Mouse (Mus musculus) G1E (cell line): ENCODE measurements around the gene Unc13b. TPM values are rescaled to one million over a fixed set of nuclear protein-coding genes. Genes with fewer than 3 reads are reported as not detected.

Experiments used
- ATAC-seq: 2 replicates; pipeline ENCODE4 v1.8.0; 2016; ENCODE audit warnings: mild to moderate bottlenecking; ENCODE audit not compliant: insufficient number of reproducible peaks, poor library complexity, low FRiP score, severe bottlenecking; ENCODE audit errors: extremely low read depth
- DNase-seq: peaks from one replicate; pipeline ENCODE4 v3.0.0; 2012; ENCODE audit warnings: low spot score
- H3K27me3 ChIP-seq: 2 replicates; pipeline ENCODE4 v1.6.1; 2012; ENCODE audit warnings: mild to moderate bottlenecking, low read length, inconsistent platforms; ENCODE audit not compliant: insufficient read depth
- H3K36me3 ChIP-seq: replicated peaks from 2 replicates; pipeline ENCODE3; 2012; ENCODE audit warnings: mild to moderate bottlenecking, inconsistent platforms
- H3K4me1 ChIP-seq: 2 replicates; pipeline ENCODE4 v1.6.1; 2012; ENCODE audit warnings: low read depth, low read length, inconsistent platforms, mixed read lengths; ENCODE audit not compliant: insufficient read depth
- H3K4me3 ChIP-seq: 2 replicates; pipeline ENCODE4 v1.5.1; 2012; ENCODE audit warnings: low read depth, mild to moderate bottlenecking, inconsistent platforms, low read length, moderate library complexity, mixed read lengths
- H3K9me3 ChIP-seq: replicated peaks from 2 replicates; pipeline ENCODE4 v1.6.1; 2012; ENCODE audit warnings: inconsistent platforms
- CTCF ChIP-seq: IDR thresholded peaks from 2 replicates; pipeline ENCODE4 v1.5.1; 2012; ENCODE audit warnings: low read depth, low read length, inconsistent platforms, mixed read lengths
- GATA1 ChIP-seq: IDR thresholded peaks from 2 replicates; pipeline ENCODE4 v1.6.1; 2012; ENCODE audit warnings: borderline replicate concordance, low read length, inconsistent platforms, mixed read lengths
- GATA2 ChIP-seq: IDR thresholded peaks from 2 replicates; pipeline ENCODE4 v1.6.1; 2012; ENCODE audit warnings: low read depth, low read length, inconsistent platforms, borderline replicate concordance
- POLR2AphosphoS5 ChIP-seq: IDR thresholded peaks from 2 replicates; pipeline ENCODE4 v1.6.1; 2012; ENCODE audit warnings: low read depth, low read length, inconsistent platforms; ENCODE audit not compliant: insufficient replicate concordance
- TAL1 ChIP-seq: conservative IDR thresholded peaks from 2 replicates; pipeline ENCODE4 v1.6.1; 2012; ENCODE audit warnings: low read depth, low read length, inconsistent platforms, mixed read lengths
- polyA plus RNA-seq: library from polyadenylated mRNA; stranded (reverse); fragments of >175 nt; gene quantifications from 2 replicates; pipeline ENCODE4 v1.2.3, GENCODE M21; 2012
- total RNA-seq, 2 experiments: library from RNA; stranded (forward) in 1 of 2; stranded (reverse) in 1 of 2; fragments of 200-1000 nt in 1 of 2; fragments of >200 nt in 1 of 2; fragmentation: Nextera tagmentation in 1 of 2; gene quantifications; 2 replicates each; pipeline ENCODE4 v1.2.3; 2014 to 2017

The Unc13b gene
- total and polyA plus RNA-seq, 3 experiments = 0.36 to 5.5 (median 3.9) TPM

DNA sequence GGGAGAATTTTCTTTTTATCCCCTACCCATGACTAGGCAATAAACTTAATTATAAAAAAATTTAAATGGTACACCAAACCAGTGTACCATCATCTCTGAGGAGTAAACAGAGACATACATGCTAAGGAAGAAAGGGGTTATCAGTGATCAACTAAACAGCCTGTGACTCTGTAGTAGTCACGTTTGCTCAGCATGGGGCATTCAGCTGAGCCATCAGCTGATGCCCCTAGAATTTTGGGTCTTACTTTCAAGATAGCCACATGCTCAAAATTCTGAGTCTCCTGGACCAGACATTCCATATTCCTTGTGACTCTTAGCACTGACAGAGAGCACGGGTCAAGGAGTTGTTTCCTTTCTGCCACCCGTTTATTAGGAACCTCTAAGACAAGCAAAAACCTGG, 101.3 kb downstream of the Unc13b start:
- peaks cover 5% of the 10 kb centered on the region for H3K4me1 ChIP-seq
- H3K36me3 ChIP-seq = no peaks in the 10 kb centered on the region
- H3K27me3 ChIP-seq = no peaks in the 10 kb centered on the region; the same call in 1 of the 2 replicates
- H3K4me3 ChIP-seq = no peak overlapping the region
- ATAC-seq = no peak
- no peak for DNase-seq
- TF ChIP-seq POLR2AphosphoS5 = no peak
- TF ChIP-seq CTCF = no peak
- H3K9me3 ChIP-seq = no peaks in the 10 kb centered on the region

DNA sequence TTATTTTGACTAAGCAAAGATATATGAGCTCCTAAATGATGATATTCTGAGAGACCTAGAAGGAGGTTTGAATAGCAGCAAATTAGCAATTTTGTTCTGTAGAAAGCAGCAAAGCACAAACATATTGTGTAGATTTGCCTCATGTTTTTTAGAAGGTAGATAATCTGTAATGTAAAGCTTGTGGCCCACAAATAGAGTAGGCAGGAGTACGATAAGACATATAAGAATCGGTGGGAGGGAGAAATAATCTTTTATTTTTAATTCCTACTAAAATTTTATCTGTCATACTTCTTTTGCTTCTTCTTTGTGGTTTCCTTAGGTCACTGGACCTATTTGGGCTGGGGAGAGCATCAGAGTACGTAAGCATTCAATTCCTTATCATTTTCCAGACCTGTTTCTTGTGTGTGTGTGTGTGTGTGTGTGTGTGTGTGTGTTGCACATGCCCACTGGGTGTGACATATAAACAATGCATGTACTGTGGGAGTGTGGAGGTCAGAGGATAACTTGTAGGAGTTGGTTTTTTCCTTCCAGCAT, 102.4 kb downstream of the Unc13b start:
- no peak for TF ChIP-seq TAL1
- TF ChIP-seq CTCF = no peak
- no peak for TF ChIP-seq GATA1
- no peak for TF ChIP-seq GATA2
- TF ChIP-seq POLR2AphosphoS5 = no peak
- Histone ChIP-seq H3K4me1 (peaks cover 8% of the 10 kb centered on the region), H3K36me3 (no peaks in the 10 kb centered on the region), H3K9me3 (no peaks in the 10 kb centered on the region), H3K4me3 (no peak overlapping the region), H3K27me3 (peaks cover 4% of the 10 kb centered on the region)
- ATAC-seq (no peak), DNase-seq (no peak)

DNA sequence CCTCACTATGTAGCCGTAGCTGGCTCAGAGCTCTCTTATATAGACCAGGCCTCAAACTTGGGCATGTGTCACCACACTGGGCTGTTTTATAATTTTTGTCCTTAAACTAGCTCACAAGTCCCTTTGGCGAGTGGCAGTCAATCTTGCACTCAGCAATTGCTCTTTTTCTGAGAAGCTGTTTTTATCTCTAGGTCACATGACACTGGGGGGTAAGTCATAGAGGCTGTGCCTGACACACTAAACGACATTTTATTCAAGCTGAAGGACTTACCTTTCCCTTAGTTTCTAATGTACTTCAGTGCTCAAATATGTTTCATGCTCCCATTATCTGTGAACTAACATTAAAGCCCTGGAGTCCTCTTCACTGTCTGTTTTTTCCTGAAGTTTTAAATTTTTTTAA, 104.5 kb downstream of the Unc13b start:
- peak; percentile 3 for DNase-seq
- Histone ChIP-seq H3K27me3 (peaks cover 4% of the 10 kb centered on the region), H3K4me3 (no peak overlapping the region), H3K9me3 (no peaks in the 10 kb centered on the region), H3K36me3 (no peaks in the 10 kb centered on the region), H3K4me1 (peaks cover 8% of the 10 kb centered on the region)
- TF ChIP-seq GATA2 (no peak), TAL1 (no peak), CTCF (no peak), GATA1 (no peak), POLR2AphosphoS5 (no peak)
- no peak for ATAC-seq

DNA sequence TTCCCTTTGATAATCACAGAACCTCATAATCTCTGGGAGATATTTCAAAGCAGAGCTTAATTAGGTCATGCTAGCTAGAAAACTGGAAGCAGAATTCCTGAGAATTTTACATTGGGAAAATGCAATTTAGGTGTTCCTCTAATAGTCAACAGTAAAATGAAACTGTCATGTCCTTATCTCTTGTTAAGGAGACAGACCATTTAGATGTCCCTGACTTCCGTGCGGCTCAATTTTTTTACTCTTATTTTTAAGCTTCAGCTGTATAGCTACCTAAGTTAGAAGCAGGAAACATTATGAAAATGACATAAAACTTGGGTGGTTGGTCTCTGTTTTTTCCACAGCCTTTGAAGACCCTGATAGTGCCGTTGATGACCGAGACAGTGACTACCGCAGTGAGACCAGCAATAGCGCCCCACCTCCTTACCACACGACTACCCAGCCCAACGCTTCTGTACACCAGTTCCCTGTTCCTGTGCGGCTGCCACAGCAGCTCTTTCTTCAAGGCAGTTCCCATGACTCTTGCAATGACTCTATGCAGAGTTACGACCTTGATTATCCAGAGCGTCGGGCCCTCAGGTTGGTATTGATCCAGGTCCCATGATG, 106.8 kb downstream of the Unc13b start:
- no peaks in the 10 kb centered on the region for H3K9me3 ChIP-seq
- no peak for ATAC-seq
- no peak for DNase-seq
- H3K4me3 ChIP-seq = no peak overlapping the region
- no peak for TF ChIP-seq TAL1
- H3K27me3 ChIP-seq = peaks cover 4% of the 10 kb centered on the region; the same call in 1 of the 2 replicates
- H3K4me1 ChIP-seq = peaks cover 8% of the 10 kb centered on the region
- H3K36me3 ChIP-seq = no peaks in the 10 kb centered on the region

DNA sequence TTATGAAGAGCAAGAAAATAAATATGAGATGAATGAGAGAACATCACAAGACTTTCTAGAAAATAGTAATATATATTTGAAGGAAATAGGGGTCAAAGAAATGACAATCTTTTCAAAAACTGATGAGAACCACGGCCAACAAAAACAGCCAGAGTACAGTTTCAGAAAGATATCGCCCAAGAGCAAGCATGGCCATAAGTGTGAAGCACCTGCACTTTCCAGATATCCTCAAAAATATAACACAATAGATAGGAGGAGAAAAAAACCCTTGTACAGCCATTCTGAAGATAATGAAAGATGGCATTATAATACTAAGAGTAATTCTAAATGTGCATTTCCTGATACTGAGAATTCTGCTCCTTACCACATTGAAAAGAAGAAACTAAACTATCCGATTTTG, 111.3 kb downstream of the Unc13b start:
- ATAC-seq (no peak), DNase-seq (no peak)
- peaks cover 11% of the 10 kb centered on the region for H3K27me3 ChIP-seq
- H3K9me3 ChIP-seq = no peaks in the 10 kb centered on the region
- TF ChIP-seq POLR2AphosphoS5 (no peak), CTCF (no peak), GATA1 (no peak), TAL1 (no peak), GATA2 (no peak)
- H3K4me3 ChIP-seq = no peak overlapping the region
- H3K36me3 ChIP-seq = no peaks in the 10 kb centered on the region
- 0 out of 2 replicates have a peak, but pooled peaks cover 3% of the 10 kb centered on the region for H3K4me1 ChIP-seq

DNA sequence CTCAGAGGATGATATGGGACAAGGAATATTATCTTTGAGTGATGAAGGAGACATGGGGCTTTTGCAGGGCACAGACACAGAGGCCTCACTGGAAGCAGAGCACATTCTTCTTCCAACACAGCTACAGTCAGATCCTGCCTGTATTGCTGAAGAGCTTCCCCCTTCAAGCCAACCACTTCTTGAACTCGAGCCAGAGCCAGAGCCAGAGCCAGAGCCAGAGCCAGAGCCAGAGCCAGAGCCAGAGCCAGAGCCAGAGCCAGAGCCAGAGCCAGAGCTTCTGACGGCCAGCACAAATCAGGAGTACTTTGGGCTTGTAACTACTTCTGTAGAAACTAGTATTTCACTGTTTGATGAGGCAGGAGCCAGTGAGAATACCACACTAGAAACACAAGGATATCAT, 118.4 kb downstream of the Unc13b start:
- H3K9me3 ChIP-seq = no peaks in the 10 kb centered on the region
- ATAC-seq = no peak
- no peak for TF ChIP-seq TAL1
- no peak for TF ChIP-seq POLR2AphosphoS5

More for the DNA sequence above, 118.4 kb downstream of the Unc13b start:
- no peak for DNase-seq
- Histone ChIP-seq H3K36me3 (no peaks in the 10 kb centered on the region), H3K4me3 (no peak overlapping the region), H3K4me1 (no peaks in the 10 kb centered on the region), H3K27me3 (peaks cover 16% of the 10 kb centered on the region)
